Mouse (Mus musculus) bone marrow macrophage, adult 2 months (primary cell): ENCODE measurements at regions not wholly inside any gene's neighbourhood (a gene's known extent, or its start where the extent isn't known, plus 50 kb on each side); places are given as distances from the start of the nearest gene placed in this dataset.
"Not testable (repeated sequence)": the region's sequence is repeated elsewhere in the genome, so short reads cannot be mapped to it uniquely, and the experiment has no call there.

Experiments
- CTCF ChIP-seq: IDR thresholded peaks from 2 replicates; pipeline ENCODE4 v1.5.1; 2012; ENCODE audit warnings: low read depth, mild to moderate bottlenecking, low read length, moderate library complexity
- POLR2A ChIP-seq: IDR thresholded peaks from 2 replicates; pipeline ENCODE4 v1.6.1; 2012; ENCODE audit warnings: mild to moderate bottlenecking, low read depth, low read length, borderline replicate concordance

GRCm38 (mm10) chr17:13550896-13551267 is 196.5 kb downstream of the Tcp10c start:
- not testable (repeated sequence) for TF ChIP-seq CTCF, POLR2A
